Mouse (Mus musculus) embryonic facial prominence, embryonic 14.5 days (tissue): ENCODE results near the gene Gm45837. TPM values are rescaled to one million over a fixed set of nuclear protein-coding genes. Genes with fewer than 3 reads are reported as not detected.
A peak's percentile ranks its signal among the peaks of the same experiment; 100 is the strongest.

ENCODE experiments used
- ATAC-seq: fragments of 200-750 bp; cut with Nextera tagmentation; 2 replicates; pipeline ENCODE4 v1.8.0; 2017; ENCODE audit warnings: low read depth, moderate number of reproducible peaks, moderate TSS enrichment
- DNase-seq: peaks from one replicate; pipeline ENCODE4 v3.0.0-alpha.2; 2015; ENCODE audit warnings: low spot score
- H3K27ac ChIP-seq: fragments of 300-500 bp; sonication (generic); replicated peaks from 2 replicates; pipeline ENCODE4 v1.5.1; 2014; ENCODE audit warnings: low read depth, mild to moderate bottlenecking, low read length, moderate library complexity
- H3K27me3 ChIP-seq: fragments of 300-500 bp; sonication (generic); replicated peaks from 2 replicates; pipeline ENCODE4 v1.6.1; 2014; ENCODE audit warnings: low read length; ENCODE audit not compliant: control insufficient read depth, insufficient read depth
- H3K36me3 ChIP-seq: fragments of 300-500 bp; sonication (generic); 2 replicates; pipeline ENCODE4 v1.6.1; 2014; ENCODE audit warnings: low read length, mixed read lengths; ENCODE audit not compliant: control insufficient read depth, insufficient read depth
- H3K4me1 ChIP-seq: fragments of 300-500 bp; sonication (generic); 2 replicates; pipeline ENCODE4 v1.6.1; 2014; ENCODE audit warnings: antibody characterized with exemption, low read length; ENCODE audit not compliant: control insufficient read depth, insufficient read depth
- H3K4me2 ChIP-seq: fragments of 300-500 bp; sonication (generic); 2 replicates; pipeline ENCODE4 v1.6.1; 2014; ENCODE audit warnings: low read depth, mild to moderate bottlenecking, low read length, moderate library complexity, mixed read lengths
- H3K4me3 ChIP-seq: fragments of 300-500 bp; sonication (generic); 2 replicates; pipeline ENCODE4 v1.5.1; 2014; ENCODE audit warnings: low read depth, mild to moderate bottlenecking, low read length
- H3K9ac ChIP-seq: fragments of 300-500 bp; sonication (generic); 2 replicates; pipeline ENCODE4 v1.6.1; 2014; ENCODE audit warnings: low read depth, mild to moderate bottlenecking, low read length, moderate library complexity, mixed read lengths
- H3K9me3 ChIP-seq: fragments of 300-500 bp; sonication (generic); 2 replicates; pipeline ENCODE4 v1.6.1; 2016; ENCODE audit warnings: low read length; ENCODE audit not compliant: control insufficient read depth
- WGBS: fragments of 180-500 bp; shearing (Covaris S2); extraction: QIAGEN DNeasy Blood & Tissue Kit; methylation state at CpG from one replicate; pipeline ENCODE4 v1.1.7; 2014; 5-methylcytosine and 5-hydroxymethylcytosine counted together
- polyA plus RNA-seq: library from polyadenylated mRNA; unstranded; fragments of >200 nt; fragmentation: Nextera tagmentation; extraction: Ambion mirVana; gene quantifications from 2 replicates; pipeline ENCODE4 v1.2.1, GENCODE M21; 2014

Gm45837 gene
- polyA plus RNA-seq, 1 experiment from 2014 or later = not detected

DNA sequence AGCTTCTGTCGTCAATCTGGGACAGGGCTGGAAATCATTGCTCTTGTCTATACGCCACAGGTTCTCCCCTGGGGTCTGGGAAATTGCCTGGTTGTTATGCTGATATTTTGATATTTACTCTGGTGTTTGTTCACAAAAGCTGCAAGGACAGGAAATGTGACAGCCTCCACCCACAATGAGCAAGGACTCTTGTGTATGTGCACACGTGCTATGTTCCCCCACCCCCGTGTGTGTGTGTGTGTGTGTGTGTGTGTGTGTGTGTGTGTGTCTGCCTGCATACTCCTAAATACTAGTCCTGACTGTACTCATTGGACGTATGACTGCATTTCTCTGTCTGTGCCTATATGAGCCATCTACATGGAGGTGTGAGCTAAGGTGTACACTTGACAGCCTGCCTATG is 67.4 kb downstream of the Gm45837 start:
- 70% methylated on average over 5 of the region's 5 CpGs for WGBS
- H3K4me3 ChIP-seq = no peak overlapping the region

DNA sequence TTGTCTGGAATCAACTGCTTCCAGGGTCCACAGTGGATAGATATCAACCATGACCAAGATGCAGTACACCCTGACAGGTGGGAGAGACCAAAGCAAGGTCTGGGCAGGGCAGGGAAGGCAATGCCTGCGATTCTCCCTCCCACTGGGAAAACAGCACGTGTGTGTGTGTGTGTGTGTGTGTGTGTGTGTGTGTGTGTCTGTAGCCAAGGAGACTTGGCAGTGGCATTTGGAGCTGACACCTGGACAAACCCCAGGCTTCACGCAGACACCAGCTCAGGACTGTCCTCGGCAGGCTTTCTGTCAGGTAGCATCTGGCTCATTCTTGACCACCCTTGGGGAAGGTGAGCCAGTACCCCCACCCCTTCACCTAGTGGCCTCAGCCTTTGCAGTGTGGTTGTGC is 69.2 kb downstream of the Gm45837 start:
- no peak overlapping the region for H3K27ac ChIP-seq
- H3K9ac ChIP-seq = no peak overlapping the region
- no peak overlapping the region for H3K4me3 ChIP-seq
- 55% methylated on average over 3 of the region's 4 CpGs for WGBS
- no peaks in the 10 kb centered on the region for H3K36me3 ChIP-seq
- no peaks in the 10 kb centered on the region for H3K9me3 ChIP-seq
- no peaks in the 10 kb centered on the region for H3K27me3 ChIP-seq
- H3K4me2 ChIP-seq = no peak overlapping the region
- DNase-seq (no peak), ATAC-seq (no peak)
- peaks cover 3% of the 10 kb centered on the region; the same call in 1 of the 2 replicates for H3K4me1 ChIP-seq

More for the DNA sequence above, 67.4 kb downstream of the Gm45837 start:
- no peaks in the 10 kb centered on the region for H3K27me3 ChIP-seq
- H3K9me3 ChIP-seq = no peaks in the 10 kb centered on the region
- peaks cover 3% of the 10 kb centered on the region; the same call in 1 of the 2 replicates for H3K4me1 ChIP-seq
- H3K4me2 ChIP-seq = no peak overlapping the region
- no peak overlapping the region for H3K9ac ChIP-seq
- no peak overlapping the region for H3K27ac ChIP-seq
- no peak for DNase-seq
- no peak for ATAC-seq
- no peaks in the 10 kb centered on the region for H3K36me3 ChIP-seq

DNA sequence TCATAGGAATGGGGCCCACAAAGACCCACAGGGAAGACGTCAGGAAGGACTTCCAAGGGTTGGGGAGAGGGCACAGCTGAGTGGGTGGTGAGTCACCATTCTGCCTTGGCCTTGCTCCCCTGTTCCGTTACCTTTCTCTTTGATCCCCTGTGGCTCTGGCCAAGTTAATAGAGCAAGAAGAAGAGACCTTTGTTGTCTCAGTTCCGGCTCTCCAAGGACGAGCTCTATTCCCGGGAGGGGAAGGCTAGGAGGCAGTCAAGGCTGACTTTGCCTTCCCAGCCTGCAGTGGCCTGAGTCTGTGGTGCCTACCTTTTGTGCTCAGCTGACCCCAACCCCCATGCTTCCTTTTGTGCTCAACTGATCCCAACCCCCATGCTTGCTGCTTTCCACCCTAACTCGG is 70.0 kb downstream of the Gm45837 start:
- H3K4me2 ChIP-seq = no peak overlapping the region
- H3K27ac ChIP-seq = no peak overlapping the region
- peaks cover 3% of the 10 kb centered on the region; the same call in 1 of the 2 replicates for H3K4me1 ChIP-seq
- H3K9ac ChIP-seq = no peak overlapping the region
- ATAC-seq (no peak), DNase-seq (no peak)
- no peaks in the 10 kb centered on the region for H3K36me3 ChIP-seq
- no peaks in the 10 kb centered on the region for H3K9me3 ChIP-seq
- WGBS = 60% methylated on average over 6 of the region's 6 CpGs
- H3K4me3 ChIP-seq = no peak overlapping the region
- no peaks in the 10 kb centered on the region for H3K27me3 ChIP-seq

- H3K4me1 ChIP-seq = peaks cover 3% of the 10 kb centered on the region; the same call in 1 of the 2 replicates
- no peak overlapping the region for H3K27ac ChIP-seq
- no peaks in the 10 kb centered on the region for H3K27me3 ChIP-seq
- 48% methylated on average over 8 of the region's 8 CpGs for WGBS
- no peaks in the 10 kb centered on the region for H3K9me3 ChIP-seq
- no peak overlapping the region for H3K9ac ChIP-seq
- H3K4me3 ChIP-seq = no peak overlapping the region
- H3K36me3 ChIP-seq = no peaks in the 10 kb centered on the region
- no peak overlapping the region for H3K4me2 ChIP-seq
- DNase-seq (no peak), ATAC-seq (no peak)
These were observed 71.3 kb downstream of the Gm45837 start for GRCm38 (mm10) chr7:101481872-101482498.

DNA sequence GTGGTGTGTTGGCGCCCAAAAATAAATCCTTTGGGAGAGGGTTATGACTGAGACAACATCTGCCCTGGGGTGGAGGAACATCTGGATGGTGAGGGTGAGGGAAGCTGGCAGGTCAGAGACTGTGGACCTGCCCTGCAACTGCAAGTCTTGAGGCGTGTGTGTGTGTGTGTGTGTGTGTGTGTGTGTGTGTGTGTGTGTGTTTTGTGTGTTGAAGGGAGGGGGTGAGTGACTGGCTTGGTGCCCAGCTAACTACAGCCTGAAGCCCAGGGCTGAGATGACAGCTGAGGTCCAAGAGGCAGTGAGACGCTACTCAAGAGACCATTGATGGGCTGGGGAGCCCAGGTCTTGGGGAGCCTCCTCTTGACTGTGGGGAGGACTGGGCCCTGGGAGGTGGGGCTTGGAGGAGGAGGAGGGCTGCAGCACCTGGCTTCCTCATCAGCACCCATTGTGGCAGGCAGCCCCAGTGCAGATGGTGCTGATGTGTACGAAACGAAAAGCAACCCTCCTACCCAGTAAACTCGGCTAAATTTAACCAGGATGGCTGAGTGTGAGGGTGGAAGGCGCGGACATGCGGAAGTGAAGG is 71.9 kb downstream of the Gm45837 start:
- 58% methylated on average over 8 of the region's 9 CpGs for WGBS

GRCm38 (mm10) chr7:101483498-101484115 is 72.9 kb downstream of the Gm45837 start:
- Histone ChIP-seq H3K27ac (no peak overlapping the region), H3K9ac (no peak overlapping the region), H3K4me2 (no peak overlapping the region), H3K36me3 (no peaks in the 10 kb centered on the region), H3K27me3 (no peaks in the 10 kb centered on the region), H3K4me1 (peaks cover 3% of the 10 kb centered on the region; the same call in 1 of the 2 replicates), H3K4me3 (no peak overlapping the region), H3K9me3 (no peaks in the 10 kb centered on the region)
- DNase-seq (no peak), ATAC-seq (no peak)
- whole genome bisulfite sequencing = 61% methylated on average over 8 of the region's 9 CpGs

More for the DNA sequence above, 71.9 kb downstream of the Gm45837 start:
- Histone ChIP-seq H3K27ac (no peak overlapping the region), H3K9ac (no peak overlapping the region), H3K4me3 (no peak overlapping the region), H3K36me3 (no peaks in the 10 kb centered on the region), H3K4me1 (peaks cover 3% of the 10 kb centered on the region; the same call in 1 of the 2 replicates), H3K9me3 (no peaks in the 10 kb centered on the region), H3K4me2 (no peak overlapping the region), H3K27me3 (no peaks in the 10 kb centered on the region)
- peak; percentile 45; the same call in 1 of the 2 replicates for ATAC-seq
- no peak for DNase-seq

GRCm38 (mm10) chr7:101487102-101487501 is 76.4 kb downstream of the Gm45837 start:
- H3K9ac ChIP-seq = no peak overlapping the region
- no peaks in the 10 kb centered on the region for H3K36me3 ChIP-seq
- no peak overlapping the region for H3K4me2 ChIP-seq
- H3K4me3 ChIP-seq = no peak overlapping the region
- no peak overlapping the region for H3K27ac ChIP-seq
- 72% methylated on average over 5 of the region's 5 CpGs for WGBS
- peaks cover 3% of the 10 kb centered on the region; the same call in 1 of the 2 replicates for H3K4me1 ChIP-seq
- no peaks in the 10 kb centered on the region for H3K9me3 ChIP-seq
- H3K27me3 ChIP-seq = no peaks in the 10 kb centered on the region
- ATAC-seq = no peak
- DNase-seq = no peak

- no peak overlapping the region for H3K27ac ChIP-seq
- H3K9ac ChIP-seq = no peak overlapping the region
- no peak overlapping the region for H3K4me3 ChIP-seq
- no peaks in the 10 kb centered on the region for H3K27me3 ChIP-seq
- H3K9me3 ChIP-seq = no peaks in the 10 kb centered on the region
- no peaks in the 10 kb centered on the region for H3K36me3 ChIP-seq
- no peak for ATAC-seq
- H3K4me1 ChIP-seq = no peaks in the 10 kb centered on the region
- DNase-seq = no peak
- 50% methylated on average over 4 of the region's 4 CpGs for WGBS
- H3K4me2 ChIP-seq = no peak overlapping the region
These were observed 80.3 kb downstream of the Gm45837 start for GRCm38 (mm10) chr7:101490952-101491351.
